Mouse (Mus musculus) heart, adult 18-20 months (tissue): ENCODE results near the gene Nipal3. TPM values are rescaled to one million over a fixed set of nuclear protein-coding genes. Genes with fewer than 3 reads are reported as not detected.

Experiments
- DNase-seq, 2 experiments: peaks; one replicate each; pipeline ENCODE4 v3.0.0; 2021 to 2022; ENCODE audit warnings: mixed read lengths in 1 of 2
- total RNA-seq, 2 experiments: library from RNA; stranded (reverse); gene quantifications; 2 replicates each; pipeline ENCODE4 v1.2.3; 2021

Gene Nipal3
- total RNA-seq, 2 experiments from 2014 or later: 35.0 to 37.0 TPM

- no peak for DNase-seq
Measured at GRCm38 (mm10) chr4:135434395-135434789, 60.4 kb downstream of the Nipal3 start.

- DNase-seq: peak; percentile 86
Measured at GRCm38 (mm10) chr4:135433443-135434394, 61.1 kb downstream of the Nipal3 start, which contains the start of gene Rcan3. TSS of gene Rcan3 (minus strand) at chr4:135433853.

- DNase-seq: peak in 1 of 2 experiments; percentile 15
Measured at GRCm38 (mm10) chr4:135433086-135433442, 61.8 kb downstream of the Nipal3 start.

GRCm38 (mm10) chr4:135429990-135430760, 64.7 kb downstream of the Nipal3 start:
- no peak for DNase-seq

GRCm38 (mm10) chr4:135429383-135429782, 65.5 kb downstream of the Nipal3 start:
- no peak for DNase-seq

GRCm38 (mm10) chr4:135426587-135426986, 68.3 kb downstream of the Nipal3 start:
- DNase-seq: no peak

GRCm38 (mm10) chr4:135425625-135426024, 69.2 kb downstream of the Nipal3 start:
- DNase-seq: no peak

- DNase-seq: no peak
Measured at GRCm38 (mm10) chr4:135420961-135421360, 73.9 kb downstream of the Nipal3 start.

- DNase-seq: no peak
Measured at GRCm38 (mm10) chr4:135420416-135420815, 74.4 kb downstream of the Nipal3 start.

- DNase-seq: no peak
Measured at GRCm38 (mm10) chr4:135419996-135420395, 74.8 kb downstream of the Nipal3 start.

- DNase-seq: peak; percentile 21 to 38
Measured at GRCm38 (mm10) chr4:135416367-135416766, 78.5 kb downstream of the Nipal3 start.

- DNase-seq: no peak
Measured at GRCm38 (mm10) chr4:135413491-135413890, 81.3 kb downstream of the Nipal3 start.

- peak; percentile 28 to 61 for DNase-seq
Measured at GRCm38 (mm10) chr4:135411633-135412032, 83.2 kb downstream of the Nipal3 start.

GRCm38 (mm10) chr4:135406180-135406579, 88.7 kb downstream of the Nipal3 start:
- DNase-seq: peak in 1 of 2 experiments; percentile 14

GRCm38 (mm10) chr4:135404916-135405315, 89.9 kb downstream of the Nipal3 start:
- no peak for DNase-seq

GRCm38 (mm10) chr4:135404048-135404447, 90.8 kb downstream of the Nipal3 start:
- no peak for DNase-seq

GRCm38 (mm10) chr4:135401881-135402280, 93.0 kb downstream of the Nipal3 start:
- no peak for DNase-seq

GRCm38 (mm10) chr4:135397991-135398390, 96.8 kb downstream of the Nipal3 start, which contains the start of gene Ncmap:
TSS of gene Ncmap (minus strand) at chr4:135398227.
- DNase-seq: no peak

- DNase-seq: no peak
Measured at GRCm38 (mm10) chr4:135397551-135397950, 97.3 kb downstream of the Nipal3 start.

- DNase-seq: no peak
Measured at GRCm38 (mm10) chr4:135396303-135396702, 98.5 kb downstream of the Nipal3 start.
